Mouse (Mus musculus): ENCODE measurements around the gene Apcs. TPM values are rescaled to one million over a fixed set of nuclear protein-coding genes. Genes with fewer than 3 reads are reported as not detected.

Gene Apcs
- polyA plus RNA-seq, 1 experiment from 2014 or later: not detected

- ATAC-seq: no peak
- Histone ChIP-seq H3K27me3 (replicated peaks; ENCODE audit: control insufficient read depth, insufficient read depth, low read length) (no peaks in the 10 kb centered on the region), H3K9ac (ENCODE audit: low read depth, low read length) (no peak overlapping the region), H3K36me3 (ENCODE audit: control insufficient read depth, insufficient read depth, low read length) (no peaks in the 10 kb centered on the region), H3K4me3 (ENCODE audit: low read length) (no peak overlapping the region), H3K27ac (ENCODE audit: low read depth, low read length) (no peak overlapping the region), H3K9me3 (ENCODE audit: control insufficient read depth, low read length) (no peaks in the 10 kb centered on the region), H3K4me2 (ENCODE audit: low read length) (no peak overlapping the region), H3K4me1 (ENCODE audit: control insufficient read depth, insufficient read depth, low read depth, low read length) (no peaks in the 10 kb centered on the region)
- 34% methylated on average over 2 of the region's 2 CpGs for WGBS
These were observed 47.6 kb downstream of the Apcs start for GRCm38 (mm10) chr1:172847044-172847761.

Other genes starting within 250 kb of the Apcs start
- 0.09 TPM in 1 of 2 replicates, not detected in the other for gene Crp, start 197.0 kb downstream of the Apcs start, polyA plus RNA-seq (2015; fragmentation: Nextera tagmentation; extraction: Ambion mirVana)
- gene Olfr16, start 55.4 kb upstream of the Apcs start, polyA plus RNA-seq (2015; fragmentation: Nextera tagmentation; extraction: Ambion mirVana): not detected in 2 replicates
- gene Olfr1408, start 242.3 kb upstream of the Apcs start, polyA plus RNA-seq (2015; fragmentation: Nextera tagmentation; extraction: Ambion mirVana): not detected in 2 replicates